Mouse (Mus musculus) C2C12 (cell line): ENCODE measurements around the gene Dop1b. TPM values are rescaled to one million over a fixed set of nuclear protein-coding genes. Genes with fewer than 3 reads are reported as not detected.

Experiments used
- H3K27me3 ChIP-seq: one replicate; pipeline ENCODE4 v1.6.1; 2011; ENCODE audit not compliant: control insufficient read depth, insufficient read depth, insufficient read length
- H3K36me3 ChIP-seq: one replicate; pipeline ENCODE4 v1.6.1; 2011; ENCODE audit not compliant: control insufficient read depth, insufficient read depth
- H3K4me3 ChIP-seq: one replicate; pipeline ENCODE4 v1.5.1; 2011; ENCODE audit warnings: mild to moderate bottlenecking, control low read depth; ENCODE audit not compliant: poor library complexity, insufficient read depth, severe bottlenecking
- H3K79me2 ChIP-seq: one replicate; pipeline ENCODE4 v1.6.1; 2011; ENCODE audit not compliant: control insufficient read depth, insufficient read depth
- H3K79me3 ChIP-seq: one replicate; pipeline ENCODE4 v1.6.1; 2011; ENCODE audit warnings: low read depth, control low read depth
- H3ac ChIP-seq: one replicate; pipeline ENCODE3; 2011; ENCODE audit warnings: low read depth; ENCODE audit not compliant: control insufficient read depth, insufficient read length
- CEBPB ChIP-seq: IDR thresholded peaks from one replicate; pipeline ENCODE4 v1.6.1; 2011; ENCODE audit warnings: low read depth, mild to moderate bottlenecking, control low read depth, moderate library complexity
- CTCF ChIP-seq: IDR thresholded peaks from one replicate; pipeline ENCODE4 v1.5.1; 2011; ENCODE audit not compliant: control insufficient read depth, insufficient read depth, insufficient read length
- FOSL1 ChIP-seq: IDR thresholded peaks from one replicate; pipeline ENCODE4 v1.8.0; 2011; ENCODE audit warnings: mild to moderate bottlenecking, low read length; ENCODE audit not compliant: poor library complexity, insufficient read depth, severe bottlenecking
- MAX ChIP-seq: IDR thresholded peaks from one replicate; pipeline ENCODE4 v1.6.1; 2011; ENCODE audit warnings: mild to moderate bottlenecking, control low read depth
- MYOD1 ChIP-seq: IDR thresholded peaks from one replicate; pipeline ENCODE4 v1.6.1; 2011; ENCODE audit warnings: low read depth; ENCODE audit not compliant: control insufficient read depth, insufficient read length
- MYOG ChIP-seq: IDR thresholded peaks from one replicate; pipeline ENCODE4 v1.6.1; 2011; ENCODE audit not compliant: control insufficient read depth, insufficient read length; ENCODE audit errors: extremely low read depth
- USF1 ChIP-seq: IDR thresholded peaks from one replicate; pipeline ENCODE4 v1.6.1; 2011; ENCODE audit warnings: low read depth, mild to moderate bottlenecking, control low read depth, moderate library complexity
- polyA plus RNA-seq: library from polyadenylated mRNA; unstranded; fragments of >200 nt; fragmentation: generic; extraction: Trizol; gene quantifications from one replicate; pipeline ENCODE4 v1.2.1, GENCODE M21; 2012; ENCODE audit warnings: missing spikeins

Dop1b gene
- polyA plus RNA-seq, 1 experiment = 3.1 TPM

DNA sequence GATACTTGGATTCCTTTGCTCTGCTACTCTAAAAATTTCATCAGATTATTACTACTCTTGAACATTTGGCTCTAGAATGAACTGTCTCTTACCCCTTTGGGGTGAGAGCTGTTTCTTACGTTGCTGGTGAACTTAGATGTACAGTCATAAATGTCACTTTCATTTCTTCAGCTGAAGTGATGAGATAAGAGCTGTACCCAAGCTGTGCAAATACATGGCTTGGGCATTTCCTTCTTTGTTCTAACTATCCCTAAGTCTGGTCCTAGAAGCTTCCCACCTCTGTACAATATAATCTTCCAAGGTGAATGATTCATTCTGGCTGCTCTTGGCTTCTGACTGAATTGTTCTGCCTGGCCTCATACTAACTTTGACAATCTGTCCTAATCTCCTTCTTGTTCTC is 127.3 kb downstream of the Dop1b start:
- Histone ChIP-seq H3K36me3 (peaks cover 19% of the 10 kb centered on the region), H3K27me3 (no peaks in the 10 kb centered on the region), H3ac (no peak overlapping the region), H3K79me3 (peaks cover 77% of the 10 kb centered on the region), H3K79me2 (peaks cover 98% of the 10 kb centered on the region), H3K4me3 (no peak overlapping the region)
- TF ChIP-seq USF1 (no peak), MAX (no peak), FOSL1 (no peak), CEBPB (no peak), MYOD1 (no peak), MYOG (no peak), CTCF (no peak)

DNA sequence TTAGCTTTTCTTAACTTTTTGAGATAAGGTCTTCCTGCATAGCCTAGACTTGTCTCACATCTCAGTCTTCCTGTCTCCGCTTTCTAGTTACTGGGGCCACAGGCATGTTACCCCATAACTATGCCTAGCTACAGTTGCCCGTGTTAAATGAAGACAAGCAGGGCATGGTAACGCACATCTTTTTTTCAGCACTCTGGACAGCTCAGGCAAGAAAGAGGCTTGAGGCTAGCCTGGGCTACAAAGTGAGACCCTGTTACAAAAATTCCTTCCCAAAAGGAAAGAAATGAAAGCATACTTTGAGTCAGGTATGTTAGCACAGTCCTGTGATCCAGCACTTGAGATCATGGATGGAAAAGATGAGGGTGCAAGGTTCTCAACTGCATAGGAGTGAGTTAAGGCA is 138.8 kb downstream of the Dop1b start:
- Histone ChIP-seq H3K79me2 (no peaks in the 10 kb centered on the region), H3K27me3 (no peaks in the 10 kb centered on the region), H3K79me3 (peaks cover 3% of the 10 kb centered on the region), H3ac (no peak overlapping the region), H3K36me3 (peaks cover 85% of the 10 kb centered on the region), H3K4me3 (no peak overlapping the region)
- no peak for TF ChIP-seq MYOD1
- no peak for TF ChIP-seq CEBPB
- no peak for TF ChIP-seq FOSL1
- TF ChIP-seq USF1 = no peak
- TF ChIP-seq CTCF = no peak
- no peak for TF ChIP-seq MYOG
- TF ChIP-seq MAX = no peak

DNA sequence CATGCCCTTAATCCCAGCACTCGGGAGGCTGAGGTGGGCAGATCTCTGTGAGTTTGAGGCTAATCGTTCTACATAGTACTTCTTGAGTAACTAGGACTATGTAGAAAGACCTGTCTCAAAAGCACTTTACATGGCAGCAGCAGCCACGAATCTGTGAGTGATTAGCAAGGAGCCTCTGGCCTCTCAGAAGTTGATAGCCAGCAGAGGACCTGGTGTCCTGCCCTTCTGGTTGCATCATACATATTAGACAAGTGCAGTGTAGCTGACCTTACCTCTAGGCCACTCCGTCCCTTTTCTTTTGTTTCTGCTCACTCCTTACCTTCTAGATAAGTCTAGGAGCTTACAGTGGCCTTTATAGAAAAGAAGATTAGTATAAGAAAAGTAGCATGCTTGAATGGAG is 148.3 kb downstream of the Dop1b start:
- Histone ChIP-seq H3ac (no peak overlapping the region), H3K27me3 (no peaks in the 10 kb centered on the region), H3K79me2 (no peaks in the 10 kb centered on the region), H3K79me3 (no peaks in the 10 kb centered on the region), H3K36me3 (peaks cover 80% of the 10 kb centered on the region), H3K4me3 (no peak overlapping the region)
- TF ChIP-seq FOSL1 (no peak), MYOG (no peak), CEBPB (no peak), USF1 (no peak), MYOD1 (no peak)

Other genes starting within 250 kb of the Dop1b start
- 6.2 TPM for gene Setd4, start 107.8 kb upstream of the Dop1b start, polyA plus RNA-seq
- gene Cbr1, start 106.1 kb upstream of the Dop1b start, polyA plus RNA-seq = 18.2 TPM
- gene Gm5678, start 83.8 kb upstream of the Dop1b start, polyA plus RNA-seq = not detected
- gene Cbr3, start 28.7 kb upstream of the Dop1b start, polyA plus RNA-seq = 30.6 TPM
- 8.0 TPM for gene Morc3, start 120.2 kb downstream of the Dop1b start, polyA plus RNA-seq
- gene Chaf1b, start 172.0 kb downstream of the Dop1b start, polyA plus RNA-seq = 55.5 TPM